Mouse (Mus musculus): ENCODE measurements around the gene Msx2.

DNA sequence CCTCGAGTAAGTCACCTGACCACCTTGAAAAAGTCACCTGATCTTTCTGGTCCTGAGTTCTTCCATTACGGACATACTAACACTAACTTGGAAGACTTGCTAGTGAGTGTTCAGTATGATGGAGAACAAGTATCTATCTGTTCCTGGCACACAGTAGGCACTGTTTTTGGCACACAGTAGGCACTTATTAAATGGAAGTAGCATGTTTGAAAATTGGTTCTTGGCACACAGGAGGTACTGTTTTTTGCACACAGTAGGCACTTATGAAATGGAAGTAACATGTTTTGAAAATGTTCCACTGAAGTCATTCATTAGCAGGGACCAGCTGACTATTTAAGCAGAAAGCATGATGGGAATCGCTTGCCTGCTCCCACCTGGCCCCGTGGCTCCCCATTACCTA lies 13.6 kb upstream of the Msx2 start:
- TF ChIP-seq TAL1 (IDR thresholded peaks at IDR 0.05; ENCODE audit: low read length) (no peak), GATA1 (IDR thresholded peaks at IDR 0.05; ENCODE audit: low read length) (no peak)
